Mouse (Mus musculus): ENCODE results near the gene Pth2.
A peak's percentile ranks its signal among the peaks of the same experiment; 100 is the strongest.

The Pth2 gene

DNA sequence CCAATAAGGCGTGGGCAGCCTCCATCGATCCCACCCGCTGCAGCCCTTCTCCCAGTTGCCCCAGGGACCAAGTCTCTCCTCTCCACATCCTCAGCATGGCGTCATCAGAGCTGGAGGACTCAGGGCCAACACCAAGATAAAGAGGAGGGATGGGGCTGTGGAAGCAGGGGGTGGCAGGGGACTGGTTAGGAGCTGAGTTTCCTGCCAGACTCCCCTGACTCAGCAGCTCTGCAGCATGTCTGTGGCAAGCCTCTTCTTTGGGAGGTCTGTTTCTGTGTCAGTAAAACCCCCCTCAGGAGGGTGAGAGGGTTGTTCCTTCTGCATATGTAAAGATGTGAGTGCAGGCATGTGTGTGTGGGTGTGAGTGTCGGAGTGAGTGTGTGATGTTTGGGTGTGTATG is 16.2 kb downstream of the Pth2 start:
- ATAC-seq (ENCODE audit: low TSS enrichment): peak; percentile 13; the same call in 1 of the 2 replicates

DNA sequence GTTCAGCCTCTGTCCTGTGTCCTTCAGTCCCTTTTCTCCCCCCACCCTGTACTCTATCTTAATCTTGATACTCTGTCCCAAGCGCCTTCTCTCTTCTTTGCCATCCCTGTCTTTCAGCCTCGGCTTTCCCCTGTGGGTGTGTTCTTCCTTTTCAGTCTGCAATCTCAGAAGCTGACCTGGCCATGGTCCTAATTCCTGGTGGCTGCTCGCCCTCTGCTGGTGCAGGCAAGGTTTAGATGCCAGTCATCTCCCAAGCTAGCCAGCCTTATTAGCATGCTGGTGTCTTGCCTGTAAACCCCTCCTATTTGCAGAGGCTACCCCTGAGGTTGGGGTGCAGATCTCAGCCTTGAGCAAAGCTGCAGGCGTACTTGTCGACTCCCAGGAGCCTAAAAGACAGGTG is 17.6 kb downstream of the Pth2 start:
- ATAC-seq (ENCODE audit: low TSS enrichment): peak; percentile 45; the same call in 1 of the 2 replicates

DNA sequence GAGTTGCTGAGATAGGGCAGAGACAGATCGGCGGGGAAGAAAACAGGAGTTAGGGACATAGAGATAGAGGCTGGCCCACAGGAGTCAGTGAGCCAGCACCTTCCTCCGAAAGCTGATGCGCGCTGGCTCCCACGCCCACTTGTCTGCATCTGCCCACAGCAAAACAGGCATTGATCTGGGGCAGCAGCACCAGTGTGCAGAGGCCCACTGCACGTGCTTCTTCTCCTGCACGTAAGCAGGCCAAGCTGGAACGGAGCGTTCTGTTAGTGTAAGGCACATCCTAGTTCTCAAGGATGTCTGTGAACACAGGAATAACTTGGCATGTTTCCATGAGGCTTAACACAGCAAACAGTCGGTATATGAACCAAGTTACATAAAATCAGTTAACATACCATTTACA is 18.2 kb downstream of the Pth2 start:
- peak; percentile 21; the same call in 1 of the 2 replicates for ATAC-seq (ENCODE audit: low TSS enrichment)

DNA sequence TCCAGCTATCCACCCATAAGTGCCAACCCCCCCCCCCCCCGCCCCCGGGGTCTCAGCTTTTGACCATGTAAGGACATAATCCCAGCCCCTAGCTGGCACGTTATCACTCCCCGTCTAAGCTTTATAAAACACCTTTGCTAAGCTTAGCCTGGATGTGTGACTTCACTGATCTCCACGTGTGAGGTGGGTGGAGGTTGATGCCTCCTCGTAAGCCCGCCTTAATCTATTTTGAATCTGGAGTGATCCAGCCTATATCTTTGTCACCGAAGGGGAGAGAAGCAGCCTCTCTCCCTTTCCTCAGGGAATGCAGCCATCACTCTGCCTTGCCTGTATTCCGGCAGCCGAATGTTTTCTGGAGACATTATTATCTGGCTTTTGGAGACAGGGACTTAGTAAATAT is 21.9 kb downstream of the Pth2 start:
- peak; percentile 38; the same call in 1 of the 2 replicates for ATAC-seq (ENCODE audit: low TSS enrichment)

DNA sequence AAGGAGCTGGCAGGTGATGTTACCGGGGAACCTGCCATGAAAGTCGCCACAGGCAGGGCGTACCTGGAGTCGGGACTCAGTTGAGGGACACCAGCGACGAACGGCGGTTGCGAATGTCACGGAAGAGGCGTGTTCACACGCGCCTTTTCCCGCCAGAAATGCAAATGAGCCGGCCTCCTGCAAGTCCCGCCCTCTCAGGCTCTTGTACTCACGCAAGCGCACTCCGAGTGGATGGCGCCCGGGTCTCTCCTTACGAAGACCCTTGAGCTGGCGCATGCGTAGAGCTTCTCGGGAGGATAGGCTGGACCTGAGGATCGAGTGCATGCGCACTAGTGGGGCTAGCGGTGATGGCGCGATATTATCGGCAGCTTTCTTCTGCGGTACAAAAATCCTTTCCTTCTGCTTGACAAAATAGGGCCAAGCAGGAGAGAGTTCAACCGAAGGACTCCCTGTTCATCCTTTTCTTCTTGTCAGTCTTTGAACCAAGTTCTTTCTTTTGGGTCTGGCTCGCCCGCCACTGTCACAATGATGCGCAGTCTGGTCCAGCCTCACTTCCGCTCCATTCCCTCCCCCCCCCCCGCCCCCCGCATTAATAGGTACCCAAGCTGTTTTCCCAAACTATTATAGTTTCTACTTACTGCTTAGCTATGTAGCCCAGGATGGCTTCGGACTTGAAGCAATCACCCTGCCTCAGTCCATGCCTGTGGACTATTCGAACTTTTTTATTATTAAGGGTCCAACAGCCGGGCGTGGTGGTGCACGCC is 23.8 kb downstream of the Pth2 start, which contains the start of gene Ccdc155:
Ccdc155 (minus strand) TSS at position 513 of the 764 bp plus-strand sequence.
- ATAC-seq (ENCODE audit: low TSS enrichment): peak; percentile 87; the same call in 1 of the 2 replicates

DNA sequence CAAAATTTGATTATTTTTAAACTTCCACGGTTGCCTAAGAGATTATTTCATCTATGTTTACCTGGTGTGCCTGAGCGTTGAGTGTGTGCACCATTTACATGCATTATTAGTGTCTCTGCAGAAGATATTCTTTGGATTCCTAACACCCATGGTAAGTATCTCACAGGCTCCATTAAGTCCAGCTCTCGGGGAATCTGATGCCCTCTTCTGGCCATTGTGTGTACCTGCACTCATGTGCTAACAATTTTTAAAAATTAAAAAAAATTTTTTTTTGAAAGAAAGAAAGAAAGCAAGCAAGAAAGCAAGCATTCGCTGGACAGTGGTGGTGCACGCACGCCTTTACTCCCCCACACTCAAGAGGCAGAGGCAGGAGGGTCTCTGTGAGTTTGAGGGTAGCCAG is 27.5 kb downstream of the Pth2 start:
- ATAC-seq (ENCODE audit: low TSS enrichment): no peak

DNA sequence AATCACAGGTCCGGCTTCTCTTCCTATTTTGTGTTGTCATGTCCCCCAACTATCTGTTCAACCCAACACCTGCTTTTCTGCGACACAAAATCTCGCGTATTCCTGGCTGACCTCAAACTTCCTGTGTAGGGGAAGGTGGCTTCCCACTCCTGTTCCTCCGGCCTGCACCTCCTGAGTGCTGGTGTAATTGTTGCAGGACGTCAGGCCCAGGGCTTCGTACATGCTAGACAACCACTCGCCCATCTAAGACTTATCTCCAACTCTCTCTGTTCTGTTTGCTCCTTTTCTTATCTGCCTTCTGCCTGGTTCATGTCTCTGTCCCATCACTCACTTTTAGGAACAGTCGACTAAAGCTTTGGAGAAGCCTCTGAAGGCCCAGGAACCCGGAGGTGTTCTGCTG is 30.3 kb downstream of the Pth2 start:
- no peak for ATAC-seq (ENCODE audit: low TSS enrichment)

DNA sequence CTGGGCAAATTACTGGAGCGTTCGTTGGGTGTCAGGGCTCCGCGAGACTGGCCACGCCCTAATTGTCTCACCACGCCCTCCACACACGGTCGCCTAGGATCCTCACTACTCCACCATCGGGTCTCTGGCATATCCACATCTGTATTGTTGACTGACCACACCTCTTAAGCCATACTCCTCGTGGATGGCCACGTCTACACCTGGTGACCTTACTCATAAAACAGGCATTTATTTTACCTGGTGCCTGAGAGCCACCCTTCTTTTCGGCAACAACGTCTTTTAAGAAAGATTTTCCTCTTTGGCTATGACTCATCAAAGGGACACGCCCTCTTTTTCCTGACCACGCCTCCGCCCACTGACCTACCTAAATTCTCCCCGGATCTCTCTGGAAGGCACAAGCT is 31.1 kb downstream of the Pth2 start, which contains the start of gene Dkkl1:
Dkkl1 (minus strand) TSS at position 297 of the 401 bp plus-strand sequence.
- ATAC-seq (ENCODE audit: low TSS enrichment): peak; percentile 50; the same call in 1 of the 2 replicates

DNA sequence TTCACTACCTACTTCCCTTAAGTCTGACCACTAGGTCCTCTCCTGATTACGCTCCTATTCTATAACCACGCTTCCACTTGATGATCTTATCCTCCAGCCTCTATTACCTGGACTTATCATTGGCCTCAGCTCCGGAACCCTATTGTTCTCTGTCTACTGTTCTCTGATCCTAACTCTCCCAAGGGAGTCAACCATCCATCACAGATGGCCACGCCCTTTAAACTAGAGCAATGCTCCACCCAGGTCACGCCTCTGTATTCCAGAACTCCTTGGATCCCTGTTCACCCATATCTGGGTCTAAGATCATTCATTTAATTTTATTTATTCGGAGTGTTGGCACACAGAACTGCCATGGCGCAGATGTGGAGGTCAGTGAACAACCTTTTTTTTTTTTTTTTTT is 31.6 kb downstream of the Pth2 start:
- no peak for ATAC-seq (ENCODE audit: low TSS enrichment)

DNA sequence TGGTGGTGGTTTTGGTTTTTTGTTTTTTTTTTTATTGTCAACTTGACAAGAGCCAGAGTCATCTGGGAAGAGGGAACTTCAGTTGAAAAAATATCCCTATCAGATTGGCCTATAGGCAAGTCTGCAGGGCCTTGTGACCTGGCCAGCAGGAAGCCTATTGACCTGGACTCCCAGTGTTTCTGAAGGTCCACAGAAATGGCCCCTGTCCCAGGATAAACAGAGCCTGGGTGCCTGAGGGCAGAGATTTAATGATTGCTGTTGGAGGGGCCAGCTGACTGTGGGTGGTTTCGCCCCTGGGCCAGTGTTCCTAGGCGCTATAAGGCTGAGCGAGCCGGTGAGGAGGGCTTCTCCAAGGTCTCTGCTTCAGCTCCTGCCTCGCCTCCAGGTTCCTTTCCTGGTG is 32.9 kb downstream of the Pth2 start:
- no peak for ATAC-seq (ENCODE audit: low TSS enrichment)

DNA sequence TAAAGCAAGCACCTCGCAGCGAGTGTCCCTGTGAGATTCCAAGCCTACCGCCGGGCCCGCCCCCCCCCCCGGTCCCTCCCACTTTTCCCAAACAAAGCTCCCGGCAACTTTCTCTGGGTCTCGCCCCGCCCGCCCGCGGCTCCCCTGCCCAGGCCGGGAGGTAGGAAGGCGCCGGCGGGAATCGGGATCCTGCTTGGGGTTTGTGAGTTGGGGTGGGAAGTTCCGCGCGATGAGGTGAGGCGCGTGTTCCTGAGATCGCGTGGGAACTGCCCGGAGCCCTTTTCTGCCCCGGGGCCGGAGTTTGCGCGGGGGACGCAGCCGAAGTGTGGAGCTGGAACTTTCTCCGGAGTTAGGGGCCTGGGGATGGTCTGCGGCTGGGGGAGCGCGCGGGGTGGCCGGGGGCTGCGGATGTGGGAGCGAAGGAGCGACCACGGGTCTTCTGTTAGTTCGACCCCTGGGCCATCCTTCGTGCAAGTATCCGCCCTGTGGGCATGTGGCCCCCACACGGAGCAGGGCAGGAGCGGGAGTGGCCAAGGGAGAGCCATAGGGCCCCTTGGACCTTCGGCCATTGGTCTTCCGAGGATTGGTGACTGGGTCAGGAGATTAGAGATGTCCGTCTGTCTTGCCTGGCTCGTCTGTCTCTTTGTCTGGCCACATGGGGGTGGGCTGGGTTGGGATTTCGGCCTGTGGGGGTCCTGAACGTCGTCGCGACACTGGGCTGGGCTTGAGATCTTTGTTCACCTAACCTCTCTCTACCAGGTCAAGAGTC is 35.1 kb downstream of the Pth2 start, which contains the start of gene Tead2:
Tead2 (plus strand) TSS at position 81 of the 769 bp plus-strand sequence.
- no peak for ATAC-seq (ENCODE audit: low TSS enrichment)

DNA sequence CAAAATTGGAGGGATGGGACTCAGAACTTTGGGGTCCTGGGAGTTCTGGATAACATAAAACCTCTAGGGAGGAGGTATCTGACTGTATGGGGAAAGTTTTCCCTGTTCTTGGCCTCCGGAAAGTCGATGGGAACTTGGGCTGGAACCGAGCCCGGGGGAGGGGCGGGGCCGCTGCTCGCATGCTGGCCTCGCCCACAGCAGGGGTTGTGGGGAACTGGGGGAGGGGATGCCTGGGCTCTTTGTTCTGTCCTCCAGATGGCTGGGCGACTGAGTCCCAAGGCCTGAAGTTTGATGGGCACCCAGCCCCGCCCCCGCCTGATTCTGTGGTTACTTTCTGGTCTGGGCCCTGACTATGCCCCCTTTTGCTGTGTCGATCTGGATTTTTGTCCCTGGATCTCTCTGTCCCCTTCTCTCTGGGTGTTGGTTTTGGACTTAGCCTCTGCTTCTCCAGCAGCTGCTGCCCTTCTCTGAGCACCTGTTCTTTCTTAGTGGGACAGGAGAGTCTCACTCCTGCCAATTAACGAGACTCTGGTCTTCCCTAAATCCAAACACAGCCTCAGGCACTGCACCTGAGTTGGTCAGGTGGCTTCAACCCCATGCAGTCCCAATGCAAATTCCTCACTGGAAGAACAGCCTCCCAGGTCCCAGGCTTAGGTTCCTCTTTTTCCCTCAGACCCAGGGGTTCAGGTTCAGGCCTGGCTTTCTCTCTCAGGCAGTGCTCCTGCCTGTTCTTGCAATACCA is 35.8 kb downstream of the Pth2 start:
- ATAC-seq (ENCODE audit: low TSS enrichment): no peak

DNA sequence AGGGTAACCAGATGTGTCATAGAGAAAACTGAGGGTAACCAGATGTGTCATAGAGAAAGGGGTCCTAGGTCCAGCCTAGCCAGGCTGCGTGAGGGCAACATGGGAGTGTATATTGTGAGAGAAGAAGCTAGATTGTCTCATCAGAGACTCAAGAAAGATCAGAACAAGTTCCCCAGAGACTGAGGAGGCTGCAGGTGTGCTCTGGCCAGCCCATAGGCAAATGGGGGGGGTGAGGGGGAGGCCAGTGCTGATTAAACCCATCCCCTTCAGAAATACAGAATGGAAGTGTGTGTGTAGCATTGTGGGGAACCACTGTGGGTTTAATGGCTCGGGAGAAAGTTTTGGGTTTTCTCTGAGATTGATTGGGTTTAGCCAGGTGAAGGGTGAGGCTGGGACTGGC is 40.9 kb downstream of the Pth2 start:
- no peak for ATAC-seq (ENCODE audit: low TSS enrichment)

DNA sequence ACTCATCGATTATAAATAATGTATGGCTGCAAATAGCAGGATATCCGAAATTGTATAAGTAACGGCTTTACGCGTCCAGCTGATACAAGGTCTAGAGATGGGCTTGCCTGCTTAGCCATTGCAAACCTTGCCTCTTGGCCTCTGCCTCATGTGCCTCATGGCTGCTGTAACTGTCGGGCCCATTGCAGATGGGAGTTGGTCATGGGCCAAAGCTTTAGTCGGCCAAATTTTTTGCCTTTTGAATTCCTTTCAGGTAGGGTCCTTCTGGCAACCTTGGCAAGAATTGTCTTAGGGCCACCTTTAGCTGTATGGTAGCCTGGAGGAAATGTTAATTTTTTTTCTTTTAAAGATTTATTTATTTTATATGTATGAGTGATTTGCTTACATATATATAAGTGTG is 44.0 kb downstream of the Pth2 start:
- ATAC-seq (ENCODE audit: low TSS enrichment): no peak

DNA sequence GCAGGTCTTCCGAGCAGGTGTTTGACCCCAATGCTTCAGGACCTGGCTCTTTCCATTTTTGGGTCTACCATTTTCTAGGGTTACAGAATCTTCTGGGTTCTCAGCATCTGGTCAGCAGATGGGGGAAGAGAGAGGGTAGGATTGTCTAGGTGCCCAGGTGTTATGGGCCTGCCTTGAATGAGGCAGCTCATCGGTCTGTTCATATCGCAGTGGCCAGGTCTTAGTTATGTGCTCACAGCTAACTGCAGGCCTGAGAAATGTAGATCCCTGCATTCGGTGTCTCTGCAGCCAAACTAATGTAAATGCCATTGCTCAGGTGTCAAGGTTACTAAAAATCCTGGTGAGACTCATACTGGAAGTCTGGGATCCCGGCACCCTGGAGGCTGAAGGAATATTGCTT is 45.6 kb downstream of the Pth2 start:
- ATAC-seq (ENCODE audit: low TSS enrichment): no peak

DNA sequence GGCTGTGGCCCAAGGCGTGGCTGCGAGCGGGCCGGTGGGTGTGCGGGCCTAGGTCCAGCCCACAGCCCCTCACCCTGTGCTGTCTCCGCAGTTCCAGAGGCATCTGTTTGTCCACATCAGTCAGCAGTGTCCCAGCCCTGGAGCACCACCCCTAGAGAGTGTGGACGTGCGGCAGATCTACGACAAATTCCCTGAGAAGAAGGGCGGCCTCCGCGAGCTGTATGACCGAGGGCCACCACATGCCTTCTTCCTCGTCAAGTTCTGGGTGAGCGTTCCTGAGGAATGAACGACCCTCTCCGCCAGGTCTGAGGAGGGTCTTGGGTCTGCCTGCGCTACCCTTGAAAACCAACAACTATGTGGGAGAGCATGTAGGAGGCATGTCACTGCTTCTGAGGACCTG is 47.8 kb downstream of the Pth2 start:
- no peak for ATAC-seq (ENCODE audit: low TSS enrichment)

DNA sequence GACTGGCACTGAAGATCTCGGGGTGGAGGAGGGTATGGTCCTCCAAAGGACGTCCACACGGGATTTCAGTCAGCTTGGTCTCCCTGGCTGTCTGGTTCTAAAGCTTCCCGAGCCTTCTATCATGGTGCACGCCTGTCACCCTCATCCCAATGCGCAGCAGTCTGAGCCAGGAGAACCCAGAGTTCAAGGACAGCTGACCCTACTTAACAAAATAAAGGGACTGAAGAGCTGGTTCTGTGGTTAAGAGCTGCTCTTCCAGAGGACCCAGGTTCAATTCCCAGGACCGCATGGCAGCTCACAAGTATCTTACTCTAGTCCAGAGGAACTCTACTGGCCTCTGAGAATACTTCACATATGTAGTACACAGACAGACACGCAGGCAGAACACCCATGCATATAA is 48.3 kb downstream of the Pth2 start:
- ATAC-seq (ENCODE audit: low TSS enrichment): no peak

DNA sequence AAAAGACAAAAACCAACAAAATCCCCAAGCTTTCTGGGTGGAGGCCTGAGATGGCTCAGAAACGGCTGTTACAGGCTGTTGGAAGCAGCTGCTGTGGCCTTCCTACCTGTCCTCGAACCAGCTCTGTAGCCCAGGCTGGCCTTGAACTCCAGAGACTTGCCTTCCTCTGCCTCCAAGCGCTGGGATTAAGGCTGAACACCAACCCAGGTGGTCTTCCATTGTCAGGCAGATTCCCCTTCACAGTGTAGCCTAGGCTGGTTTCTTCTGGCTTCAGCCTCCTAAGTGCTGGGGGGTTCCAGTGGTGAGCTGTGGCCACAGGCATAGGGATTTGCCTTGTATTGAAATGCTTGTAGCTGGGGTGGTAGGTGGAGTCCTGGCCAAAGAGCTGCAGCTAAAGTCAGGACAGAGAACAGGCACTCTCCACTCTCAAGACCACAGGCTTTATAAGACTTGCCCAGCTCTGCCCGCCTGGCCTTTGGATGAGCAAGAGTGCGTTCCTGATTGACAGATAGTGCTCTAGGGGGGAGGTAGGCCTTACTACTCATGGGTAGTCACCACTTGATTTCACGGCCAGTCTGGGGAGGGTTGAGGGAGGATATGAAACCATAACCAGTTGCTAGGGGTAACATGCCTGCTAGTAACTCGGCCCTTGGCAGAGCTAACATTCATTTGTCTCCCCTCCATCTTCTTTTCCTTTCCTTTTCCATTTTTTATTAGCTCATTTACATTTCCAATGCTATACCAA is 48.8 kb downstream of the Pth2 start:
- ATAC-seq (ENCODE audit: low TSS enrichment): no peak

DNA sequence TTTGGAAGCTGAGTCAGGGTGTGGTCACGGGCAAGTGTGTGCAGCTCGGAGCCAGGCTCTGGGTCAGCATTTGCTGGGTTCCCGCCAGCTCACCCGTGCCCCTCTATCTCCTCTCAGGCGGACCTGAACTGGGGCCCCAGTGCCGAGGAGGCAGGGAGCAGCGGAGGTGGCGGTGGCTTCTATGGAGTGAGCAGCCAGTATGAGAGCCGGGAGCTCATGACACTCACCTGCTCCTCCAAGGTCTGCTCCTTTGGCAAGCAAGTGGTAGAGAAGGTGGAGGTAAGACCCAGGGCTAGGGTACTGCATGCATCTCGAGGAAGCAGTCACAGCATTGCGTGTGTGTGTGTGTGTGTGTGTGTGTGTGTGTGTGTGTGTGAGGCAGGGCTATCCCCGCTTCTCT is 50.4 kb downstream of the Pth2 start:
- no peak for ATAC-seq (ENCODE audit: low TSS enrichment)

Measured in frontal cortex, adult (tissue).